Mouse (Mus musculus): ENCODE results near the gene Rnf114. TPM values are rescaled to one million over a fixed set of nuclear protein-coding genes. Genes with fewer than 3 reads are reported as not detected.
A peak's percentile ranks its signal among the peaks of the same experiment; 100 is the strongest.

Rnf114 gene
- polyA plus RNA-seq, 1 experiment from 2014 or later, result 165 TPM

- H3K27ac ChIP-seq, result no peak overlapping the region
- no peak overlapping the region for H3K9ac ChIP-seq (replicated peaks)
Observed at GRCm38 (mm10) chr2:167508569-167508968, 16.1 kb downstream of the Rnf114 start.

DNA sequence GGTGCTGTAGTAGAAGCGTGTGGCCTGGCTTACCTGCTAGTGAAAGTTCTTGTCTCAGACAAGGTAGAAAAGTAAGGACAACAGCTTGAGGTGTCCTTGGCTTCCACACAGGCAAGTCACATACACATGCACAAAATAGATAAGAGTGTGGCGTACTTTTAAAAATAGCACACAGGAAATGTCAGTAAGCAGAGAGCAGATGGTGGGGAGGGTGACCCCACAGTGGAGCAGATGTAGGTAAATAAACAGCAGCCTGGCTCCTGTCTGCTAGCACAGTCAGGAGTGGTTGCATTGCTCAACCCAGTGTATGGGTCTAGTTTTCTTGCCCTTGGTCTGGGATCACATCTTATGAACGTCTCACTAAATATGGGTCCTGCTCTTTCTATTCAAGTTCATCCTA is 18.0 kb downstream of the Rnf114 start:
- H3K9me3 ChIP-seq, result no peaks in the 10 kb centered on the region
- ATAC-seq, result no peak
- H3K4me3 ChIP-seq (replicated peaks), result no peak overlapping the region
- WGBS, result 95% methylated on average over 3 of the region's 3 CpGs
- no peak overlapping the region for H3K9ac ChIP-seq (replicated peaks)
- H3K4me2 ChIP-seq (replicated peaks), result no peak overlapping the region
- H3K27ac ChIP-seq, result no peak overlapping the region
- peaks cover 88% of the 10 kb centered on the region for H3K36me3 ChIP-seq
- H3K4me1 ChIP-seq (replicated peaks), result peaks cover 17% of the 10 kb centered on the region
- H3K27me3 ChIP-seq, result no peaks in the 10 kb centered on the region

More at GRCm38 (mm10) chr2:167508569-167508968, 16.1 kb downstream of the Rnf114 start:
- Histone ChIP-seq H3K27me3 (no peaks in the 10 kb centered on the region), H3K9me3 (no peaks in the 10 kb centered on the region), H3K4me1 (replicated peaks) (peaks cover 33% of the 10 kb centered on the region), H3K4me2 (replicated peaks) (no peak overlapping the region), H3K36me3 (peaks cover 69% of the 10 kb centered on the region), H3K4me3 (replicated peaks) (no peak overlapping the region)
- 97% methylated on average over 4 of the region's 4 CpGs for WGBS
- no peak for ATAC-seq

GRCm38 (mm10) chr2:167512365-167512764 is 19.9 kb downstream of the Rnf114 start:
- Histone ChIP-seq H3K9ac (replicated peaks) (no peak overlapping the region), H3K4me2 (replicated peaks) (no peak overlapping the region), H3K27ac (no peak overlapping the region), H3K9me3 (no peaks in the 10 kb centered on the region), H3K4me3 (replicated peaks) (no peak overlapping the region), H3K4me1 (replicated peaks) (no peaks in the 10 kb centered on the region; the same call in 1 of the 2 replicates), H3K27me3 (no peaks in the 10 kb centered on the region), H3K36me3 (peaks cover 98% of the 10 kb centered on the region)
- ATAC-seq, result no peak
- WGBS, result 92% methylated on average over 9 of the region's 9 CpGs

- Histone ChIP-seq H3K4me2 (replicated peaks) (no peak overlapping the region), H3K36me3 (peaks cover 98% of the 10 kb centered on the region), H3K9ac (replicated peaks) (no peak overlapping the region), H3K27ac (no peak overlapping the region), H3K4me1 (replicated peaks) (no peaks in the 10 kb centered on the region), H3K9me3 (no peaks in the 10 kb centered on the region), H3K4me3 (replicated peaks) (no peak overlapping the region), H3K27me3 (no peaks in the 10 kb centered on the region)
- WGBS, result 93% methylated on average over 5 of the region's 5 CpGs
- ATAC-seq, result no peak
Observed at GRCm38 (mm10) chr2:167512970-167513369, 20.5 kb downstream of the Rnf114 start.

GRCm38 (mm10) chr2:167514641-167515040 is 22.2 kb downstream of the Rnf114 start:
- no peaks in the 10 kb centered on the region for H3K9me3 ChIP-seq
- H3K9ac ChIP-seq (replicated peaks), result no peak overlapping the region
- H3K4me3 ChIP-seq (replicated peaks), result no peak overlapping the region
- H3K27me3 ChIP-seq, result no peaks in the 10 kb centered on the region
- H3K4me1 ChIP-seq (replicated peaks), result no peaks in the 10 kb centered on the region
- 95% methylated on average over 4 of the region's 4 CpGs for WGBS
- peaks cover 94% of the 10 kb centered on the region for H3K36me3 ChIP-seq
- H3K4me2 ChIP-seq (replicated peaks), result no peak overlapping the region
- ATAC-seq, result no peak
- no peak overlapping the region for H3K27ac ChIP-seq

DNA sequence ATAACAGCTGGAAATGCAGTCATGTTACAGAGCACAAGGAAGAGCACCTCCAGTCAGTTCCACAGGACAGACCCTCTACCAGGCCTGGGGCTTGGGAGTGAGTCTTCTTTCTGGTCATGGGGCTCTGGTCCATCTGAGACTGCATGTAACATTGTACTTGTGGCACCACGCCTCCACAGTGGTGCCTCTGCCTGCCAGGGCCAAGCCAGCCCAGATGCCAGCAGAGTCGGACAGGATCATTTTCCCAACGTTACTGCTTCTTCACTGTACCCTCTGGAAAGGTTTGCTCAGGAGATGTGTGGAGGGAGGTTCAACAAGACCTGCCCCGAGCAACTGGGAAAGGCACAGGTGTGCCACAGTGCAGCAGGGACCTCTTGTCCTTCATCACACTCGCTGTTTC is 23.2 kb downstream of the Rnf114 start:
- no peak overlapping the region for H3K4me2 ChIP-seq (replicated peaks)
- no peaks in the 10 kb centered on the region for H3K4me1 ChIP-seq (replicated peaks)
- H3K27ac ChIP-seq, result no peak overlapping the region
- no peaks in the 10 kb centered on the region for H3K9me3 ChIP-seq
- H3K9ac ChIP-seq (replicated peaks), result no peak overlapping the region
- WGBS, result 94% methylated on average over 5 of the region's 5 CpGs
- H3K4me3 ChIP-seq (replicated peaks), result no peak overlapping the region
- H3K36me3 ChIP-seq, result peaks cover 91% of the 10 kb centered on the region
- ATAC-seq, result no peak
- no peaks in the 10 kb centered on the region for H3K27me3 ChIP-seq

- no peak overlapping the region for H3K9ac ChIP-seq (replicated peaks)
- no peak for ATAC-seq
- 75% methylated on average over 5 of the region's 5 CpGs for WGBS
- H3K27me3 ChIP-seq, result no peaks in the 10 kb centered on the region
- H3K9me3 ChIP-seq, result no peaks in the 10 kb centered on the region
- H3K4me3 ChIP-seq (replicated peaks), result no peak overlapping the region
- no peak overlapping the region for H3K27ac ChIP-seq
- no peak overlapping the region for H3K4me2 ChIP-seq (replicated peaks)
- no peaks in the 10 kb centered on the region for H3K4me1 ChIP-seq (replicated peaks)
- H3K36me3 ChIP-seq, result peaks cover 52% of the 10 kb centered on the region
Observed at GRCm38 (mm10) chr2:167519606-167520252, 27.3 kb downstream of the Rnf114 start.

DNA sequence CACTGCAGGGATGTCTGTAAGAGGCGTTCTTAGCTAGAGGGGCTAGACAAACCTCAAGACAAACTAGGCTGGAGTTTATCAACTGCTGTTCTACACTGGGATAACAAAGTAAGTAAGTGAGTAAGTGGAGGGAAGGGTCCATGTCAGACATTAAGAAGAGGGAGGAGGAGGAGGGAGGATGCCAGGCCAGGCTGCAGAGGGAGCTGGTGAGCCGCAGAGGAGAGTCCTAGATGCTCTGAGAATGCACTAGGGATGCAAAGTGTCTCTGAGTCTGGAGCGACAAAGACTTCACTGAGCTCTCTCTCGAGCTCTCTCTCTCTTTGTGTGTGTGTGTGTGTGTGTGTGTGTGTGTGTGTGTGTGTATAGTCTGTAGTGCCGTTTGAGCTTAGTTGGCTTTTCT is 35.8 kb downstream of the Rnf114 start:
- H3K4me2 ChIP-seq (replicated peaks), result no peak overlapping the region
- no peak overlapping the region for H3K4me3 ChIP-seq (replicated peaks)
- H3K27me3 ChIP-seq, result no peaks in the 10 kb centered on the region; the same call in 1 of the 2 replicates
- H3K9ac ChIP-seq (replicated peaks), result no peak overlapping the region
- WGBS, result 14% methylated on average over 5 of the region's 5 CpGs
- no peak for ATAC-seq
- H3K9me3 ChIP-seq, result no peaks in the 10 kb centered on the region
- no peak overlapping the region for H3K27ac ChIP-seq
- H3K4me1 ChIP-seq (replicated peaks), result peaks cover 6% of the 10 kb centered on the region; the same call in 1 of the 2 replicates
- H3K36me3 ChIP-seq, result no peaks in the 10 kb centered on the region

GRCm38 (mm10) chr2:167529935-167530513 is 37.6 kb downstream of the Rnf114 start:
- no peak overlapping the region for H3K4me3 ChIP-seq (replicated peaks)
- peaks cover 7% of the 10 kb centered on the region for H3K27me3 ChIP-seq
- no peaks in the 10 kb centered on the region for H3K9me3 ChIP-seq
- ATAC-seq, result no peak
- H3K9ac ChIP-seq (replicated peaks), result 0 out of 2 replicates have a peak overlapping the region, but pooled peaks have one; percentile 4
- no peak overlapping the region for H3K27ac ChIP-seq
- H3K36me3 ChIP-seq, result no peaks in the 10 kb centered on the region
- H3K4me1 ChIP-seq (replicated peaks), result peaks cover 6% of the 10 kb centered on the region; the same call in 1 of the 2 replicates
- whole genome bisulfite sequencing, result 17% methylated on average over 5 of the region's 5 CpGs
- H3K4me2 ChIP-seq (replicated peaks), result no peak overlapping the region

DNA sequence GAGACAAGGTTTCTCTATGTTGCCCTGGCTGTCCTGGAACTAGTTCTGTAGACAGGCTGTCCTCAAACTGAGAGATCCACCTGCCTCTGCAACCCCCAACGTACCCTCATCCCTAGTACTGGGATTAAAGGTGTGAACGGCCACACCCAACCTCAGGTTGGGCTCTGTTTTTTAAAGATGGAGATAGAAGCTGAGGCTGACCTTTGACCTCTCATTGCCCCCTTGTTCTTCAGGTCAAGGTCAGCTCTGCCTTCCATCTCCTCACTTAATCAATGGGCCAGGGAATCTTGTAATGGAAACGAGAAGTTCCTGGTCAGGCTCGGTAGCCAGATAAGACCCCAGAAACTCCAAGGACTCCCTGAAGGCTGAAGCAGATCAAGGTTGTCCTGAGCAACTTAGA is 38.1 kb downstream of the Rnf114 start:
- Histone ChIP-seq H3K36me3 (no peaks in the 10 kb centered on the region), H3K4me1 (replicated peaks) (peaks cover 6% of the 10 kb centered on the region; the same call in 1 of the 2 replicates), H3K4me2 (replicated peaks) (no peak overlapping the region), H3K4me3 (replicated peaks) (no peak overlapping the region), H3K27me3 (peaks cover 11% of the 10 kb centered on the region), H3K9ac (replicated peaks) (no peak overlapping the region), H3K27ac (no peak overlapping the region), H3K9me3 (no peaks in the 10 kb centered on the region)
- WGBS, result 81% methylated on average over 4 of the region's 4 CpGs
- ATAC-seq, result no peak

- Histone ChIP-seq H3K36me3 (no peaks in the 10 kb centered on the region), H3K27ac (no peak overlapping the region), H3K9ac (replicated peaks) (no peak overlapping the region), H3K4me3 (replicated peaks) (no peak overlapping the region), H3K4me2 (replicated peaks) (no peak overlapping the region), H3K27me3 (peaks cover 25% of the 10 kb centered on the region), H3K4me1 (replicated peaks) (peaks cover 8% of the 10 kb centered on the region), H3K9me3 (no peaks in the 10 kb centered on the region)
- no peak for ATAC-seq
- WGBS, result 22% methylated on average over 13 of the region's 13 CpGs
Observed at GRCm38 (mm10) chr2:167532131-167532530, 39.7 kb downstream of the Rnf114 start.

- peaks cover 41% of the 10 kb centered on the region for H3K27me3 ChIP-seq
- ATAC-seq, result no peak
- no peak overlapping the region for H3K27ac ChIP-seq
- H3K4me3 ChIP-seq (replicated peaks), result no peak overlapping the region
- H3K4me1 ChIP-seq (replicated peaks), result peaks cover 22% of the 10 kb centered on the region
- H3K36me3 ChIP-seq, result no peaks in the 10 kb centered on the region
- H3K9ac ChIP-seq (replicated peaks), result no peak overlapping the region
- H3K4me2 ChIP-seq (replicated peaks), result no peak overlapping the region
- no peaks in the 10 kb centered on the region for H3K9me3 ChIP-seq
Observed at GRCm38 (mm10) chr2:167533880-167534279, 41.4 kb downstream of the Rnf114 start.
